Mouse (Mus musculus): ENCODE results near the gene Sp1. TPM values are rescaled to one million over a fixed set of nuclear protein-coding genes. Genes with fewer than 3 reads are reported as not detected.
A peak's percentile ranks its signal among the peaks of the same experiment; 100 is the strongest.

The Sp1 gene
- polyA plus RNA-seq (2012; rRNA removed) = 15.7 and 17.6 TPM in 2 replicates

GRCm38 (mm10) chr15:102405489-102406195, at the start of gene Sp1:
Gene Sp1, plus strand, starts transcription at chr15:102406143.
- H3K27ac ChIP-seq (ENCODE audit: insufficient read depth, low read depth, low read length) = peak within 1 kb of the TSS; percentile 100
- peak; percentile 100 for DNase-seq
- peak within 1 kb of the TSS; percentile 71 for H3K4me3 ChIP-seq (ENCODE audit: insufficient read depth, low read depth, low read length)
- under 1% methylated on average over 38 of the region's 38 CpGs for WGBS
- peaks cover 8% of the 10 kb centered on the region; the same call in 1 of the 2 replicates for H3K4me1 ChIP-seq (ENCODE audit: control insufficient read depth, insufficient read depth, low read length)
- TF ChIP-seq POLR2A (IDR thresholded peaks at IDR 0.05; ENCODE audit: low read depth, low read length) (peak; percentile 99), CTCF (conservative IDR thresholded peaks at IDR 0.05; ENCODE audit: insufficient read depth, insufficient read length, low read depth, low read length) (no peak)
- H3K36me3 ChIP-seq (ENCODE audit: control insufficient read depth, insufficient read depth, low read length) = peaks cover 5% of the 10 kb centered on the region
- no peaks in the 10 kb centered on the region for H3K27me3 ChIP-seq (replicated peaks; ENCODE audit: control insufficient read depth, insufficient read depth, low read length)

- TF ChIP-seq POLR2A (IDR thresholded peaks at IDR 0.05; ENCODE audit: low read depth, low read length) = no peak
- TF ChIP-seq CTCF (conservative IDR thresholded peaks at IDR 0.05; ENCODE audit: insufficient read depth, insufficient read length, low read depth, low read length) = no peak
- no peak for DNase-seq
- H3K36me3 ChIP-seq (ENCODE audit: control insufficient read depth, insufficient read depth, low read length) = no peaks in the 10 kb centered on the region
- H3K4me1 ChIP-seq (ENCODE audit: control insufficient read depth, insufficient read depth, low read length) = no peaks in the 10 kb centered on the region
- 69% methylated on average over 16 of the region's 16 CpGs for WGBS
- H3K4me3 ChIP-seq (ENCODE audit: insufficient read depth, low read depth, low read length) = no peak overlapping the region
- H3K27ac ChIP-seq (ENCODE audit: insufficient read depth, low read depth, low read length) = no peak overlapping the region
- H3K27me3 ChIP-seq (replicated peaks; ENCODE audit: control insufficient read depth, insufficient read depth, low read length) = no peaks in the 10 kb centered on the region
These were observed 49.2 kb upstream of the Sp1 start for GRCm38 (mm10) chr15:102356501-102357325.

- H3K27ac ChIP-seq (ENCODE audit: insufficient read depth, low read depth, low read length) = no peak overlapping the region
- TF ChIP-seq CTCF (conservative IDR thresholded peaks at IDR 0.05; ENCODE audit: insufficient read depth, insufficient read length, low read depth, low read length) (no peak), POLR2A (IDR thresholded peaks at IDR 0.05; ENCODE audit: low read depth, low read length) (no peak)
- no peaks in the 10 kb centered on the region for H3K27me3 ChIP-seq (replicated peaks; ENCODE audit: control insufficient read depth, insufficient read depth, low read length)
- H3K36me3 ChIP-seq (ENCODE audit: control insufficient read depth, insufficient read depth, low read length) = no peaks in the 10 kb centered on the region
- no peak overlapping the region for H3K4me3 ChIP-seq (ENCODE audit: insufficient read depth, low read depth, low read length)
- WGBS = 15% methylated on average over 25 of the region's 25 CpGs
- no peaks in the 10 kb centered on the region for H3K4me1 ChIP-seq (ENCODE audit: control insufficient read depth, insufficient read depth, low read length)
- DNase-seq = no peak
These were observed 47.8 kb upstream of the Sp1 start for GRCm38 (mm10) chr15:102358126-102358525.

GRCm38 (mm10) chr15:102358834-102359233, 47.1 kb upstream of the Sp1 start:
- Histone ChIP-seq H3K27ac (ENCODE audit: insufficient read depth, low read depth, low read length) (no peak overlapping the region), H3K27me3 (replicated peaks; ENCODE audit: control insufficient read depth, insufficient read depth, low read length) (no peaks in the 10 kb centered on the region), H3K4me3 (ENCODE audit: insufficient read depth, low read depth, low read length) (no peak overlapping the region), H3K36me3 (ENCODE audit: control insufficient read depth, insufficient read depth, low read length) (no peaks in the 10 kb centered on the region), H3K4me1 (ENCODE audit: control insufficient read depth, insufficient read depth, low read length) (no peaks in the 10 kb centered on the region)
- no peak for TF ChIP-seq POLR2A (IDR thresholded peaks at IDR 0.05; ENCODE audit: low read depth, low read length)
- no peak for TF ChIP-seq CTCF (conservative IDR thresholded peaks at IDR 0.05; ENCODE audit: insufficient read depth, insufficient read length, low read depth, low read length)
- 46% methylated on average over 5 of the region's 5 CpGs for WGBS
- no peak for DNase-seq

- no peak overlapping the region for H3K4me3 ChIP-seq (ENCODE audit: insufficient read depth, low read depth, low read length)
- no peak for DNase-seq
- no peak overlapping the region for H3K27ac ChIP-seq (ENCODE audit: insufficient read depth, low read depth, low read length)
- WGBS = 21% methylated on average over 14 of the region's 14 CpGs
- TF ChIP-seq CTCF (conservative IDR thresholded peaks at IDR 0.05; ENCODE audit: insufficient read depth, insufficient read length, low read depth, low read length) (no peak), POLR2A (IDR thresholded peaks at IDR 0.05; ENCODE audit: low read depth, low read length) (no peak)
- no peaks in the 10 kb centered on the region for H3K4me1 ChIP-seq (ENCODE audit: control insufficient read depth, insufficient read depth, low read length)
- H3K36me3 ChIP-seq (ENCODE audit: control insufficient read depth, insufficient read depth, low read length) = no peaks in the 10 kb centered on the region
- H3K27me3 ChIP-seq (replicated peaks; ENCODE audit: control insufficient read depth, insufficient read depth, low read length) = no peaks in the 10 kb centered on the region
These were observed 43.3 kb upstream of the Sp1 start for GRCm38 (mm10) chr15:102362648-102363047.

- WGBS = 100% methylated on average over 1 of the region's 1 CpGs
- no peak for DNase-seq
- Histone ChIP-seq H3K27me3 (replicated peaks; ENCODE audit: control insufficient read depth, insufficient read depth, low read length) (no peaks in the 10 kb centered on the region), H3K4me3 (ENCODE audit: insufficient read depth, low read depth, low read length) (no peak overlapping the region), H3K36me3 (ENCODE audit: control insufficient read depth, insufficient read depth, low read length) (no peaks in the 10 kb centered on the region), H3K27ac (ENCODE audit: insufficient read depth, low read depth, low read length) (no peak overlapping the region), H3K4me1 (ENCODE audit: control insufficient read depth, insufficient read depth, low read length) (no peaks in the 10 kb centered on the region)
- TF ChIP-seq CTCF (conservative IDR thresholded peaks at IDR 0.05; ENCODE audit: insufficient read depth, insufficient read length, low read depth, low read length) = no peak
- TF ChIP-seq POLR2A (IDR thresholded peaks at IDR 0.05; ENCODE audit: low read depth, low read length) = no peak
These were observed 41.3 kb upstream of the Sp1 start for GRCm38 (mm10) chr15:102364678-102365077.

GRCm38 (mm10) chr15:102366238-102366637, 39.7 kb upstream of the Sp1 start:
- DNase-seq = no peak
- Histone ChIP-seq H3K27ac (ENCODE audit: insufficient read depth, low read depth, low read length) (no peak overlapping the region), H3K4me1 (ENCODE audit: control insufficient read depth, insufficient read depth, low read length) (no peaks in the 10 kb centered on the region), H3K27me3 (replicated peaks; ENCODE audit: control insufficient read depth, insufficient read depth, low read length) (no peaks in the 10 kb centered on the region), H3K4me3 (ENCODE audit: insufficient read depth, low read depth, low read length) (no peak overlapping the region), H3K36me3 (ENCODE audit: control insufficient read depth, insufficient read depth, low read length) (no peaks in the 10 kb centered on the region)
- TF ChIP-seq CTCF (conservative IDR thresholded peaks at IDR 0.05; ENCODE audit: insufficient read depth, insufficient read length, low read depth, low read length) (no peak), POLR2A (IDR thresholded peaks at IDR 0.05; ENCODE audit: low read depth, low read length) (no peak)
- 17% methylated on average over 7 of the region's 7 CpGs for WGBS
